Mouse (Mus musculus) myocyte (in vitro differentiated cells): ENCODE data around the gene Ms4a18.

Experiments used
- MYOG ChIP-seq, 3 experiments: IDR thresholded peaks; one replicate each; pipeline ENCODE4 v1.6.1; 2011; ENCODE audit warnings: control low read depth in 2 of 3, low read depth in 2 of 3, mild to moderate bottlenecking in 2 of 3; ENCODE audit not compliant: insufficient read length in 2 of 3, control insufficient read depth in 1 of 3, insufficient read depth in 1 of 3
- POLR2A ChIP-seq: IDR thresholded peaks from one replicate; pipeline ENCODE4 v1.6.1; 2011; ENCODE audit warnings: low read depth, mild to moderate bottlenecking, control low read depth, moderate library complexity; ENCODE audit not compliant: insufficient read length
- SRF ChIP-seq: IDR thresholded peaks from one replicate; pipeline ENCODE4 v1.6.1; 2011; ENCODE audit warnings: low read depth; ENCODE audit not compliant: control insufficient read depth, insufficient read length

DNA sequence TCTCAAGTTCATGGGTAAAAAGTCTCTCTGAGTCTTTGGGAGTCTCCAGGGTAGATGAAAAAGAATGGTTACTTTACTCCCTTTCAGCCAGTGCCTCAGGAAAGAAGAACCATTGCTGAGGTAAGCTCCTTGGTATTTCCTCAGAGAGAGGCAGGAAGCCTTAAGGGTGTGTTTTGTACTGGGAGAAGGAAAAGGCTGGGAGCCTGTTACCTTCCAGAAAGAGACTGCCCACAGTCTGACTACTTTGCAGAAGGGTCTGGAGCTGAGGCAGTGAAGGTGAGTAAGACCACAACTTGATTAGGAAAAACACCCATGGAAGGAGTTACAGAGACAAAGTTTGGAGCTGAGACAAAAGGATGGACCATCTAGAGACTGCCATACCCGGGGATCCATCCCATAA lies 30.7 kb upstream of the Ms4a18 start:
- TF ChIP-seq POLR2A (no peak), SRF (no peak), MYOG (IDR thresholded peaks at IDR 0.05; ENCODE audit: control insufficient read depth in 1 of 3, insufficient read depth in 1 of 3, insufficient read length in 2 of 3, low read depth in 2 of 3) (no peak)
